Mouse (Mus musculus) ES-Bruce4 (cell line): Measurements from ENCODE around the gene Lgr5.

Source experiments
- CTCF ChIP-seq: IDR thresholded peaks from one replicate; pipeline ENCODE4 v1.8.1; 2011; ENCODE audit warnings: low read depth, low read length
- POLR2A ChIP-seq: IDR thresholded peaks from one replicate; pipeline ENCODE4 v1.8.1; 2011; ENCODE audit warnings: low read length; ENCODE audit not compliant: insufficient read depth

- TF ChIP-seq POLR2A (no peak), CTCF (no peak)
These were observed 8.2 kb upstream of the Lgr5 start for GRCm38 (mm10) chr10:115595748-115596147.
